Mouse (Mus musculus): ENCODE results near the gene Cyp4a14. TPM values are rescaled to one million over a fixed set of nuclear protein-coding genes. Genes with fewer than 3 reads are reported as not detected.
"Not testable (repeated sequence)": the region's sequence is repeated elsewhere in the genome, so short reads cannot be mapped to it uniquely, and the experiment has no call there.

Cyp4a14 gene
- not detected in 2 replicates for polyA plus RNA-seq (2015; fragmentation: Nextera tagmentation; extraction: Ambion mirVana)

GRCm38 (mm10) chr4:115496001-115496400, at the start of gene Cyp4a14:
Gene Cyp4a14, minus strand, starts transcription at chr4:115496142.
- Histone ChIP-seq H3K36me3 (no peaks in the 10 kb centered on the region), H3K27me3 (no peaks in the 10 kb centered on the region), H3K9me3 (no peaks in the 10 kb centered on the region), H3K4me1 (no peaks in the 10 kb centered on the region), H3K4me2 (no peak within 1 kb of the TSS), H3K4me3 (no peak within 1 kb of the TSS), H3K27ac (no peak within 1 kb of the TSS), H3K9ac (no peak within 1 kb of the TSS)
- no peak for ATAC-seq (ENCODE audit: borderline replicate concordance, extremely low read depth, low FRiP score, low TSS enrichment)
- WGBS, result 69% methylated on average over 1 of the region's 1 CpGs

- Histone ChIP-seq H3K36me3 (no peaks in the 10 kb centered on the region), H3K27ac (no peak overlapping the region), H3K4me2 (no peak overlapping the region), H3K4me1 (no peaks in the 10 kb centered on the region), H3K9me3 (no peaks in the 10 kb centered on the region), H3K4me3 (no peak overlapping the region), H3K9ac (no peak overlapping the region), H3K27me3 (no peaks in the 10 kb centered on the region)
- no peak for ATAC-seq (ENCODE audit: borderline replicate concordance, extremely low read depth, low FRiP score, low TSS enrichment)
- 32% methylated on average over 1 of the region's 1 CpGs for WGBS
These were observed 49.2 kb upstream of the Cyp4a14 start for GRCm38 (mm10) chr4:115545101-115545500.

- Histone ChIP-seq H3K4me1 (no peaks in the 10 kb centered on the region), H3K9me3 (no peaks in the 10 kb centered on the region), H3K27me3 (no peaks in the 10 kb centered on the region), H3K9ac (no peak overlapping the region), H3K36me3 (no peaks in the 10 kb centered on the region), H3K4me2 (no peak overlapping the region), H3K4me3 (no peak overlapping the region), H3K27ac (no peak overlapping the region)
- no peak for ATAC-seq (ENCODE audit: borderline replicate concordance, extremely low read depth, low FRiP score, low TSS enrichment)
- WGBS, result 93% methylated on average over 2 of the region's 2 CpGs
These were observed 25.8 kb upstream of the Cyp4a14 start for GRCm38 (mm10) chr4:115521766-115522165.

GRCm38 (mm10) chr4:115519444-115519843, 23.5 kb upstream of the Cyp4a14 start:
- Histone ChIP-seq H3K4me2 (no peak overlapping the region), H3K4me1 (no peaks in the 10 kb centered on the region), H3K4me3 (no peak overlapping the region), H3K27me3 (no peaks in the 10 kb centered on the region), H3K9me3 (no peaks in the 10 kb centered on the region), H3K9ac (no peak overlapping the region), H3K27ac (no peak overlapping the region), H3K36me3 (no peaks in the 10 kb centered on the region)
- no peak for ATAC-seq (ENCODE audit: borderline replicate concordance, extremely low read depth, low FRiP score, low TSS enrichment)
- WGBS, result 60% methylated on average over 4 of the region's 4 CpGs

GRCm38 (mm10) chr4:115518000-115518399, 22.1 kb upstream of the Cyp4a14 start, which contains the start of gene Cyp4a10:
Gene Cyp4a10, plus strand, starts transcription at chr4:115518264.
- 66% methylated on average over 5 of the region's 5 CpGs for WGBS
- H3K9ac ChIP-seq; H3K4me3 ChIP-seq; ATAC-seq (ENCODE audit: borderline replicate concordance, extremely low read depth, low FRiP score, low TSS enrichment); H3K9me3 ChIP-seq; H3K27ac ChIP-seq; H3K4me2 ChIP-seq; H3K27me3 ChIP-seq; H3K4me1 ChIP-seq; H3K36me3 ChIP-seq: not testable (repeated sequence)

GRCm38 (mm10) chr4:115513964-115514363, 18.0 kb upstream of the Cyp4a14 start:
- not testable (repeated sequence) for H3K4me1 ChIP-seq; H3K27ac ChIP-seq; H3K9ac ChIP-seq; H3K4me3 ChIP-seq; H3K4me2 ChIP-seq; H3K27me3 ChIP-seq; ATAC-seq (ENCODE audit: borderline replicate concordance, extremely low read depth, low FRiP score, low TSS enrichment); H3K9me3 ChIP-seq; H3K36me3 ChIP-seq

GRCm38 (mm10) chr4:115497466-115497865, 1.5 kb upstream of the Cyp4a14 start:
- Histone ChIP-seq H3K4me3 (no peak overlapping the region), H3K4me2 (no peak overlapping the region), H3K36me3 (no peaks in the 10 kb centered on the region), H3K9me3 (no peaks in the 10 kb centered on the region), H3K27ac (no peak overlapping the region), H3K9ac (no peak overlapping the region), H3K4me1 (no peaks in the 10 kb centered on the region), H3K27me3 (no peaks in the 10 kb centered on the region)
- WGBS, result 60% methylated on average over 3 of the region's 3 CpGs
- no peak for ATAC-seq (ENCODE audit: borderline replicate concordance, extremely low read depth, low FRiP score, low TSS enrichment)

GRCm38 (mm10) chr4:115481006-115481652, 14.8 kb downstream of the Cyp4a14 start:
- WGBS, result 53% methylated on average over 6 of the region's 6 CpGs

GRCm38 (mm10) chr4:115476051-115476450, 19.9 kb downstream of the Cyp4a14 start:
- not testable (repeated sequence) for H3K4me3 ChIP-seq; ATAC-seq (ENCODE audit: borderline replicate concordance, extremely low read depth, low FRiP score, low TSS enrichment); H3K27me3 ChIP-seq; H3K9ac ChIP-seq; H3K27ac ChIP-seq; H3K4me1 ChIP-seq; H3K9me3 ChIP-seq; H3K4me2 ChIP-seq; H3K36me3 ChIP-seq

More at GRCm38 (mm10) chr4:115481006-115481652, 14.8 kb downstream of the Cyp4a14 start:
- no peak overlapping the region for H3K27ac ChIP-seq
- ATAC-seq (ENCODE audit: borderline replicate concordance, extremely low read depth, low FRiP score, low TSS enrichment), result no peak
- no peak overlapping the region for H3K4me3 ChIP-seq
- H3K36me3 ChIP-seq, result no peaks in the 10 kb centered on the region
- no peaks in the 10 kb centered on the region for H3K4me1 ChIP-seq
- H3K9me3 ChIP-seq, result no peaks in the 10 kb centered on the region
- no peak overlapping the region for H3K4me2 ChIP-seq
- H3K9ac ChIP-seq, result no peak overlapping the region
- H3K27me3 ChIP-seq, result no peaks in the 10 kb centered on the region

- ATAC-seq (ENCODE audit: borderline replicate concordance, extremely low read depth, low FRiP score, low TSS enrichment); H3K27me3 ChIP-seq; H3K36me3 ChIP-seq; H3K9me3 ChIP-seq; H3K4me2 ChIP-seq; H3K9ac ChIP-seq; H3K4me3 ChIP-seq; H3K4me1 ChIP-seq; H3K27ac ChIP-seq: not testable (repeated sequence)
- WGBS, result 69% methylated on average over 3 of the region's 3 CpGs
These were observed 22.4 kb downstream of the Cyp4a14 start for GRCm38 (mm10) chr4:115473585-115473984.

- H3K9ac ChIP-seq, result no peak within 1 kb of the TSS
- H3K27me3 ChIP-seq, result no peaks in the 10 kb centered on the region
- H3K4me3 ChIP-seq, result no peak within 1 kb of the TSS
- 62% methylated on average over 3 of the region's 3 CpGs for WGBS
- H3K4me2 ChIP-seq, result no peak within 1 kb of the TSS
- no peaks in the 10 kb centered on the region for H3K4me1 ChIP-seq
- no peaks in the 10 kb centered on the region for H3K36me3 ChIP-seq
- H3K9me3 ChIP-seq, result no peaks in the 10 kb centered on the region
- ATAC-seq (ENCODE audit: borderline replicate concordance, extremely low read depth, low FRiP score, low TSS enrichment), result no peak
- H3K27ac ChIP-seq, result no peak within 1 kb of the TSS
These were observed 43.6 kb downstream of the Cyp4a14 start, which contains the start of gene Cyp4a30b for GRCm38 (mm10) chr4:115452304-115452703. Gene Cyp4a30b, plus strand, starts transcription at chr4:115452604.

GRCm38 (mm10) chr4:115450577-115451137, 45.3 kb downstream of the Cyp4a14 start:
- Histone ChIP-seq H3K4me1 (no peaks in the 10 kb centered on the region), H3K27ac (no peak overlapping the region), H3K9ac (no peak overlapping the region), H3K9me3 (no peaks in the 10 kb centered on the region), H3K36me3 (no peaks in the 10 kb centered on the region), H3K4me2 (no peak overlapping the region), H3K27me3 (no peaks in the 10 kb centered on the region), H3K4me3 (no peak overlapping the region)
- no peak for ATAC-seq (ENCODE audit: borderline replicate concordance, extremely low read depth, low FRiP score, low TSS enrichment)
- 55% methylated on average over 3 of the region's 3 CpGs for WGBS

Measured in lung, embryonic 15.5 days (tissue).